Mouse (Mus musculus) megakaryocyte, embryonic 14.5 days (primary cell): ENCODE data around the gene Xrcc5.

Experiments
- FLI1 ChIP-seq: IDR thresholded peaks from 2 replicates; pipeline ENCODE4 v1.6.1; 2012; ENCODE audit warnings: low read length, inconsistent platforms, mixed read lengths
- GATA1 ChIP-seq: IDR thresholded peaks from 3 replicates; pipeline ENCODE4 v1.6.1; 2012; ENCODE audit warnings: mixed read lengths, low read length, inconsistent platforms, borderline replicate concordance

GRCm38 (mm10) chr1:72400616-72401015, 93.4 kb downstream of the Xrcc5 start:
- no peak for TF ChIP-seq GATA1
- no peak for TF ChIP-seq FLI1
